Mouse (Mus musculus): ENCODE results near the gene Tdo2.

Gene Tdo2

GRCm38 (mm10) chr3:81944851-81945393, 31.1 kb downstream of the Tdo2 start:
- no peak for DNase-seq (ENCODE audit: extremely low spot score, low spot score)

- no peak for DNase-seq (ENCODE audit: extremely low spot score, low spot score)
Measured at GRCm38 (mm10) chr3:81943097-81943496, 32.9 kb downstream of the Tdo2 start.

- DNase-seq (ENCODE audit: extremely low spot score, low spot score), result no peak
Measured at GRCm38 (mm10) chr3:81942341-81942740, 33.7 kb downstream of the Tdo2 start.

GRCm38 (mm10) chr3:81938924-81939323, 37.1 kb downstream of the Tdo2 start:
- no peak for DNase-seq (ENCODE audit: extremely low spot score, low spot score)

- DNase-seq (ENCODE audit: extremely low spot score, low spot score), result no peak
Measured at GRCm38 (mm10) chr3:81933348-81933747, 42.7 kb downstream of the Tdo2 start.

GRCm38 (mm10) chr3:81932141-81933101, 43.6 kb downstream of the Tdo2 start, which contains the start of gene Ctso:
Gene Ctso (plus strand): TSS chr3:81932601.
- peak; percentile 75 for DNase-seq (ENCODE audit: extremely low spot score, low spot score)

- no peak for DNase-seq (ENCODE audit: extremely low spot score, low spot score)
Measured at GRCm38 (mm10) chr3:81931695-81932094, 44.3 kb downstream of the Tdo2 start.

GRCm38 (mm10) chr3:81929073-81929472, 46.9 kb downstream of the Tdo2 start:
- DNase-seq (ENCODE audit: extremely low spot score, low spot score), result no peak

GRCm38 (mm10) chr3:81926764-81927325, 49.2 kb downstream of the Tdo2 start:
- DNase-seq (ENCODE audit: extremely low spot score, low spot score), result no peak

GRCm38 (mm10) chr3:81925856-81926255, 50.1 kb downstream of the Tdo2 start:
- DNase-seq (ENCODE audit: extremely low spot score, low spot score), result no peak

- no peak for DNase-seq (ENCODE audit: extremely low spot score, low spot score)
Measured at GRCm38 (mm10) chr3:81924931-81925330, 51.1 kb downstream of the Tdo2 start.

- no peak for DNase-seq (ENCODE audit: extremely low spot score, low spot score)
Measured at GRCm38 (mm10) chr3:81922910-81923309, 53.1 kb downstream of the Tdo2 start.

GRCm38 (mm10) chr3:81919681-81920080, 56.3 kb downstream of the Tdo2 start:
- no peak for DNase-seq (ENCODE audit: extremely low spot score, low spot score)

GRCm38 (mm10) chr3:81918215-81918614, 57.8 kb downstream of the Tdo2 start:
- no peak for DNase-seq (ENCODE audit: extremely low spot score, low spot score)

GRCm38 (mm10) chr3:81917354-81917935, 58.6 kb downstream of the Tdo2 start:
- DNase-seq (ENCODE audit: extremely low spot score, low spot score), result no peak

- no peak for DNase-seq (ENCODE audit: extremely low spot score, low spot score)
Measured at GRCm38 (mm10) chr3:81916030-81916686, 59.8 kb downstream of the Tdo2 start.

- no peak for DNase-seq (ENCODE audit: extremely low spot score, low spot score)
Measured at GRCm38 (mm10) chr3:81910286-81911036, 65.5 kb downstream of the Tdo2 start.

All from neural tube, embryonic 10.5 days (tissue).